Mouse (Mus musculus): ENCODE data around the gene Ier5l. TPM values are rescaled to one million over a fixed set of nuclear protein-coding genes. Genes with fewer than 3 reads are reported as not detected.

Gene Ier5l
- polyA plus RNA-seq, 1 experiment from 2014 or later = 2.8 TPM

DNA sequence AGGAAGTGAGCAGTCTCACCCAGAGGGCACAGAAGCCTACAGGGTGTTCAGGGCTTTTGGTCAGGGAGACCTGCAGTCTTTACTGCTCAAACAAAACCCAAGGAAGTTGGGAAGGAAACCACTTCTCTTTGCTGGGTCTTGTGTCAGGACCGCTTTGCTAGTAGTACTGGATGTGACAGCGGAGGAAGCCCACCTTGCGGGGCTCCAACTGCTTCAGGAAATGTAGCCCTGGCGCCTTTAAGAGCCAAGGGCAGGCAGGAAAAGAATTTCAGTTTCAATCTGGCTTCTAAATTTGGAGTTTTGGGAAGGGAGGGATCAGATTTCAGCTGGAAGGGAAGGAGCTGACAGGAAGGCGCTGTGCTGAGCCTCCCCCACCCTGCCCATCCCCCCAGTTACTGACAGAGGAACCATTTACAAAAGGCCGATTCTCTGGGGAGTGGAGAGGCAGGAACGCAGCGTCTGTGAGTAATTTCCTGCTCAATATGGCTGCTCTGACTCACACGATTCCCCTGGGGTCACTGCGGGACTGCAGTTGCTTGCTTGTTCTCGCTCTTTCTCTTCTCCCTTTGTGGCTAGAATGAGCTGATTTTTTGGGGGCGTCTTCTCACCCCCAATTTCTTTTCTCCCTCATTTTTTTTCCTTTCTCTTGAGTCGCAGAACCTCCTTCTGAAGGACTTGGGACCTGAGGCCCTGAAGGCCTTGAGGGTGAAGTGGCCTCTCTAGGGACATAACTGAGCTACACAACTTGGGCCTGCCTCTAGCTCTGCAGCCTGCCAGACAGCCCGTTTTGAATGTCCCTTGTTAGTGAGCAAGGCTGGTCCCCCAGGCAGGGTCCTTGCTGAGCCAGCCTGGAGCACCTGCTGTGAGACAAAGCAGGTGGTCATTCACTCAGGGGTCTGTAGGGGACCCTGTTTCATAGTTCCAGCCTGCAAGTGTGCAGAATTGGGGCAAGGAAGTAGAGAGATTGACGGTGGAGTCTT is 32.2 kb downstream of the Ier5l start:
- Histone ChIP-seq H3K4me2 (replicated peaks; ENCODE audit: low read depth, low read length) (peak overlapping the region; percentile 74), H3K4me3 (ENCODE audit: low read depth, low read length) (peak overlapping the region; percentile 16), H3K9ac (replicated peaks; ENCODE audit: low read depth, low read length) (peak overlapping the region; percentile 34), H3K27me3 (ENCODE audit: control insufficient read depth, insufficient read depth, low read length) (no peaks in the 10 kb centered on the region), H3K4me1 (ENCODE audit: control insufficient read depth, insufficient read depth, low read length) (peaks cover 65% of the 10 kb centered on the region), H3K27ac (ENCODE audit: low read length) (peak overlapping the region; percentile 100), H3K9me3 (ENCODE audit: control insufficient read depth, low read depth, low read length) (no peaks in the 10 kb centered on the region), H3K36me3 (ENCODE audit: control insufficient read depth, insufficient read depth, low read length) (peaks cover 45% of the 10 kb centered on the region)
- peak; percentile 62 for ATAC-seq (ENCODE audit: insufficient number of reproducible peaks, insufficient read depth, low FRiP score, low read depth)
- WGBS = 5% methylated on average over 15 of the region's 15 CpGs

GRCm38 (mm10) chr2:30440701-30441517 is 33.1 kb downstream of the Ier5l start:
- peak overlapping the region; percentile 100 for H3K27ac ChIP-seq (ENCODE audit: low read length)
- WGBS = 9% methylated on average over 12 of the region's 12 CpGs
- H3K9me3 ChIP-seq (ENCODE audit: control insufficient read depth, low read depth, low read length) = no peaks in the 10 kb centered on the region
- H3K4me2 ChIP-seq (replicated peaks; ENCODE audit: low read depth, low read length) = peak overlapping the region; percentile 74
- ATAC-seq (ENCODE audit: insufficient number of reproducible peaks, insufficient read depth, low FRiP score, low read depth) = peak; percentile 38
- peaks cover 62% of the 10 kb centered on the region for H3K4me1 ChIP-seq (ENCODE audit: control insufficient read depth, insufficient read depth, low read length)
- no peaks in the 10 kb centered on the region for H3K27me3 ChIP-seq (ENCODE audit: control insufficient read depth, insufficient read depth, low read length)
- H3K36me3 ChIP-seq (ENCODE audit: control insufficient read depth, insufficient read depth, low read length) = peaks cover 38% of the 10 kb centered on the region
- H3K9ac ChIP-seq (replicated peaks; ENCODE audit: low read depth, low read length) = no peak overlapping the region; the same call in 1 of the 2 replicates
- H3K4me3 ChIP-seq (ENCODE audit: low read depth, low read length) = no peak overlapping the region

GRCm38 (mm10) chr2:30440211-30440700 is 33.8 kb downstream of the Ier5l start:
- Histone ChIP-seq H3K27me3 (ENCODE audit: control insufficient read depth, insufficient read depth, low read length) (no peaks in the 10 kb centered on the region), H3K9ac (replicated peaks; ENCODE audit: low read depth, low read length) (no peak overlapping the region), H3K4me2 (replicated peaks; ENCODE audit: low read depth, low read length) (no peak overlapping the region), H3K36me3 (ENCODE audit: control insufficient read depth, insufficient read depth, low read length) (peaks cover 36% of the 10 kb centered on the region), H3K4me1 (ENCODE audit: control insufficient read depth, insufficient read depth, low read length) (peaks cover 56% of the 10 kb centered on the region), H3K27ac (ENCODE audit: low read length) (peak overlapping the region; percentile 100), H3K9me3 (ENCODE audit: control insufficient read depth, low read depth, low read length) (no peaks in the 10 kb centered on the region), H3K4me3 (ENCODE audit: low read depth, low read length) (no peak overlapping the region)
- WGBS = 29% methylated on average over 3 of the region's 3 CpGs
- no peak for ATAC-seq (ENCODE audit: insufficient number of reproducible peaks, insufficient read depth, low FRiP score, low read depth)

GRCm38 (mm10) chr2:30439631-30440030 is 34.4 kb downstream of the Ier5l start:
- no peak overlapping the region for H3K9ac ChIP-seq (replicated peaks; ENCODE audit: low read depth, low read length)
- H3K4me3 ChIP-seq (ENCODE audit: low read depth, low read length) = no peak overlapping the region
- no peaks in the 10 kb centered on the region for H3K27me3 ChIP-seq (ENCODE audit: control insufficient read depth, insufficient read depth, low read length)
- peaks cover 50% of the 10 kb centered on the region for H3K4me1 ChIP-seq (ENCODE audit: control insufficient read depth, insufficient read depth, low read length)
- WGBS = 96% methylated on average over 6 of the region's 6 CpGs
- ATAC-seq (ENCODE audit: insufficient number of reproducible peaks, insufficient read depth, low FRiP score, low read depth) = no peak
- no peak overlapping the region for H3K4me2 ChIP-seq (replicated peaks; ENCODE audit: low read depth, low read length)
- peak overlapping the region; percentile 100; the same call in 1 of the 2 replicates for H3K27ac ChIP-seq (ENCODE audit: low read length)
- H3K9me3 ChIP-seq (ENCODE audit: control insufficient read depth, low read depth, low read length) = no peaks in the 10 kb centered on the region
- H3K36me3 ChIP-seq (ENCODE audit: control insufficient read depth, insufficient read depth, low read length) = peaks cover 34% of the 10 kb centered on the region

GRCm38 (mm10) chr2:30437791-30438190 is 36.2 kb downstream of the Ier5l start:
- Histone ChIP-seq H3K9ac (replicated peaks; ENCODE audit: low read depth, low read length) (0 out of 2 replicates have a peak overlapping the region, but pooled peaks have one; percentile 10), H3K27me3 (ENCODE audit: control insufficient read depth, insufficient read depth, low read length) (no peaks in the 10 kb centered on the region), H3K4me2 (replicated peaks; ENCODE audit: low read depth, low read length) (no peak overlapping the region), H3K4me3 (ENCODE audit: low read depth, low read length) (no peak overlapping the region), H3K36me3 (ENCODE audit: control insufficient read depth, insufficient read depth, low read length) (peaks cover 37% of the 10 kb centered on the region), H3K27ac (ENCODE audit: low read length) (no peak overlapping the region), H3K9me3 (ENCODE audit: control insufficient read depth, low read depth, low read length) (no peaks in the 10 kb centered on the region), H3K4me1 (ENCODE audit: control insufficient read depth, insufficient read depth, low read length) (peaks cover 32% of the 10 kb centered on the region)
- 94% methylated on average over 4 of the region's 4 CpGs for WGBS
- ATAC-seq (ENCODE audit: insufficient number of reproducible peaks, insufficient read depth, low FRiP score, low read depth) = no peak

DNA sequence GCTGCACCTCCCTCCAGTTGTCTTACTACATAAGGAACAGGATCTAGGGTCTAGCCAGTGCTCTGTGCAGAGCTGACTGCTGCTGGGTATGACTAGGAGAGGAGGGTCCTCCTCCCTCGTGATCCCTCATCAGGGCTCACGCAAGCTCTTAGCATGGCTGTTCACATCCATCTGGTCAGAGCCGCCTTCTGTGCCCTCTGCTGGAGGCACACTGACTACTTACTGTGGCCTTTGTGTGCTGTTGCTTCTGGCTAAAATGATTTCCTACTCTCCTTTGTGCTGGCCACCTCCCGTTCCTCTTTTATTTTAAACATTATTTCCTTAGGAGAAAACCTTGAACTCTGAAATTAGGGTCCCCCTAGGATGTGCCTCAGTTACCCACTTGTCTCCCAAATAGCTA is 37.2 kb downstream of the Ier5l start:
- Histone ChIP-seq H3K9ac (replicated peaks; ENCODE audit: low read depth, low read length) (no peak overlapping the region), H3K36me3 (ENCODE audit: control insufficient read depth, insufficient read depth, low read length) (peaks cover 46% of the 10 kb centered on the region), H3K4me2 (replicated peaks; ENCODE audit: low read depth, low read length) (no peak overlapping the region), H3K9me3 (ENCODE audit: control insufficient read depth, low read depth, low read length) (no peaks in the 10 kb centered on the region), H3K27me3 (ENCODE audit: control insufficient read depth, insufficient read depth, low read length) (no peaks in the 10 kb centered on the region), H3K4me3 (ENCODE audit: low read depth, low read length) (no peak overlapping the region), H3K4me1 (ENCODE audit: control insufficient read depth, insufficient read depth, low read length) (peaks cover 24% of the 10 kb centered on the region), H3K27ac (ENCODE audit: low read length) (no peak overlapping the region)
- WGBS = 83% methylated on average over 4 of the region's 4 CpGs
- ATAC-seq (ENCODE audit: insufficient number of reproducible peaks, insufficient read depth, low FRiP score, low read depth) = no peak

DNA sequence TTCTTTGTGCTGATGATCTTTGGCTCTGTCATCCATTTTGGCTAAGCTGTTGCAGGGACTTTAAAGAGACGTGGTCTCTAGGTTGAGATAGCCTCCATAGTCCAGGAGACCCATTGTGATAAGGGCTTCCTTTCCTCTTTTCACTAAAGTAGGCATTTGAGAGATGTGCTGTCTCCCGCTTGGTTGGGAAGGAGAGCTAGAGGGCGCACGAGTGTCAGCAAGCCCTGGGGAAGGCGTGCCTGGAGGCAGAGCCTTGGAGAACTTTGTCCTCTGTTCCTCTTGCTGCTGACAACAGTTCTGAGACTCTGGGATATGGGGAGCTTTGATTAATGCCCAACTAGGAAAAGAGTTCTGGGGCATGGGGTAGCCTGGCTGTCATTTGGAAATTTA is 37.9 kb downstream of the Ier5l start:
- Histone ChIP-seq H3K36me3 (ENCODE audit: control insufficient read depth, insufficient read depth, low read length) (peaks cover 53% of the 10 kb centered on the region), H3K9ac (replicated peaks; ENCODE audit: low read depth, low read length) (no peak overlapping the region), H3K27ac (ENCODE audit: low read length) (no peak overlapping the region), H3K9me3 (ENCODE audit: control insufficient read depth, low read depth, low read length) (no peaks in the 10 kb centered on the region), H3K4me3 (ENCODE audit: low read depth, low read length) (no peak overlapping the region), H3K4me1 (ENCODE audit: control insufficient read depth, insufficient read depth, low read length) (peaks cover 20% of the 10 kb centered on the region), H3K4me2 (replicated peaks; ENCODE audit: low read depth, low read length) (no peak overlapping the region), H3K27me3 (ENCODE audit: control insufficient read depth, insufficient read depth, low read length) (no peaks in the 10 kb centered on the region)
- 83% methylated on average over 5 of the region's 5 CpGs for WGBS
- no peak for ATAC-seq (ENCODE audit: insufficient number of reproducible peaks, insufficient read depth, low FRiP score, low read depth)
